Mouse (Mus musculus): ENCODE data around the gene Rab11fip5. TPM values are rescaled to one million over a fixed set of nuclear protein-coding genes. Genes with fewer than 3 reads are reported as not detected.
A peak's percentile ranks its signal among the peaks of the same experiment; 100 is the strongest.

Rab11fip5 gene
- polyA plus RNA-seq, 1 experiment from 2014 or later = 21.4 TPM

- H3K4me1 ChIP-seq = peaks cover 7% of the 10 kb centered on the region; the same call in 1 of the 2 replicates
- no peaks in the 10 kb centered on the region for H3K9me3 ChIP-seq (replicated peaks)
- peaks cover 13% of the 10 kb centered on the region; the same call in 1 of the 2 replicates for H3K36me3 ChIP-seq
- no peak overlapping the region for H3K4me3 ChIP-seq (replicated peaks)
- no peaks in the 10 kb centered on the region for H3K27me3 ChIP-seq
- no peak overlapping the region for H3K4me2 ChIP-seq (replicated peaks)
- 89% methylated on average over 11 of the region's 11 CpGs for WGBS
- H3K27ac ChIP-seq (replicated peaks) = no peak overlapping the region
- no peak overlapping the region for H3K9ac ChIP-seq
- no peak for ATAC-seq (ENCODE audit: insufficient number of reproducible peaks, low FRiP score, low TSS enrichment, low read depth)
Observed at GRCm38 (mm10) chr6:85348133-85348532, 26.3 kb downstream of the Rab11fip5 start.

- Histone ChIP-seq H3K9ac (no peak overlapping the region), H3K9me3 (replicated peaks) (no peaks in the 10 kb centered on the region), H3K27ac (replicated peaks) (no peak overlapping the region), H3K4me2 (replicated peaks) (no peak overlapping the region), H3K4me1 (peaks cover 7% of the 10 kb centered on the region; the same call in 1 of the 2 replicates), H3K27me3 (no peaks in the 10 kb centered on the region), H3K36me3 (peaks cover 21% of the 10 kb centered on the region; the same call in 1 of the 2 replicates), H3K4me3 (replicated peaks) (no peak overlapping the region)
- 37% methylated on average over 6 of the region's 6 CpGs for WGBS
- peak; percentile 73; the same call in 1 of the 2 replicates for ATAC-seq (ENCODE audit: insufficient number of reproducible peaks, low FRiP score, low TSS enrichment, low read depth)
Observed at GRCm38 (mm10) chr6:85346028-85346634, 28.3 kb downstream of the Rab11fip5 start.

- ATAC-seq (ENCODE audit: insufficient number of reproducible peaks, low FRiP score, low TSS enrichment, low read depth) = no peak
- H3K4me2 ChIP-seq (replicated peaks) = no peak overlapping the region
- peaks cover 25% of the 10 kb centered on the region; the same call in 1 of the 2 replicates for H3K36me3 ChIP-seq
- peaks cover 7% of the 10 kb centered on the region; the same call in 1 of the 2 replicates for H3K4me1 ChIP-seq
- no peak overlapping the region for H3K4me3 ChIP-seq (replicated peaks)
- H3K9ac ChIP-seq = no peak overlapping the region
- H3K9me3 ChIP-seq (replicated peaks) = no peaks in the 10 kb centered on the region
- no peaks in the 10 kb centered on the region for H3K27me3 ChIP-seq
- H3K27ac ChIP-seq (replicated peaks) = no peak overlapping the region
Observed at GRCm38 (mm10) chr6:85344929-85345328, 29.5 kb downstream of the Rab11fip5 start.

DNA sequence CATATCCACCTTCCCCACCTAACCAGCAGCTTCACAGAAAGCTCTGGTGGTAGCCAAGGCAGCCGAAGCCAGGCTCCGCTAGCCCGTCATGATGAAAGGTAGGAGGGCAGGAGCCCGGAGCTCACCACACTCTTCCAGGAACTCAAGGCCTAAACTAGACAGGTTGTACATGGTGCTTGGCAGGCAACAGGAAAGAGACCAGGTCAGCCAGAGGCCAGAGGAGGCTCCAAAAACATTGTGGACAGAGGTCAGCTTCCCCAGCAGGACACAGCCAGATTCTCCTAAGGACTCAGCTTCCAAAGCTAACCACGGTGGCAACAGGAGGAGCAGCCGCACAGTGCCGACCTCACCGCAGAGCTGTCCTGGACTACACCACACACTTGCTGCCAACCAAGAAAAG is 31.4 kb downstream of the Rab11fip5 start:
- ATAC-seq (ENCODE audit: insufficient number of reproducible peaks, low FRiP score, low TSS enrichment, low read depth) = no peak
- Histone ChIP-seq H3K9me3 (replicated peaks) (no peaks in the 10 kb centered on the region), H3K4me3 (replicated peaks) (no peak overlapping the region), H3K4me2 (replicated peaks) (no peak overlapping the region), H3K27me3 (no peaks in the 10 kb centered on the region), H3K4me1 (0 out of 2 replicates have a peak, but pooled peaks cover 3% of the 10 kb centered on the region), H3K27ac (replicated peaks) (no peak overlapping the region), H3K36me3 (peaks cover 20% of the 10 kb centered on the region; the same call in 1 of the 2 replicates), H3K9ac (no peak overlapping the region)
- WGBS = 88% methylated on average over 8 of the region's 8 CpGs

DNA sequence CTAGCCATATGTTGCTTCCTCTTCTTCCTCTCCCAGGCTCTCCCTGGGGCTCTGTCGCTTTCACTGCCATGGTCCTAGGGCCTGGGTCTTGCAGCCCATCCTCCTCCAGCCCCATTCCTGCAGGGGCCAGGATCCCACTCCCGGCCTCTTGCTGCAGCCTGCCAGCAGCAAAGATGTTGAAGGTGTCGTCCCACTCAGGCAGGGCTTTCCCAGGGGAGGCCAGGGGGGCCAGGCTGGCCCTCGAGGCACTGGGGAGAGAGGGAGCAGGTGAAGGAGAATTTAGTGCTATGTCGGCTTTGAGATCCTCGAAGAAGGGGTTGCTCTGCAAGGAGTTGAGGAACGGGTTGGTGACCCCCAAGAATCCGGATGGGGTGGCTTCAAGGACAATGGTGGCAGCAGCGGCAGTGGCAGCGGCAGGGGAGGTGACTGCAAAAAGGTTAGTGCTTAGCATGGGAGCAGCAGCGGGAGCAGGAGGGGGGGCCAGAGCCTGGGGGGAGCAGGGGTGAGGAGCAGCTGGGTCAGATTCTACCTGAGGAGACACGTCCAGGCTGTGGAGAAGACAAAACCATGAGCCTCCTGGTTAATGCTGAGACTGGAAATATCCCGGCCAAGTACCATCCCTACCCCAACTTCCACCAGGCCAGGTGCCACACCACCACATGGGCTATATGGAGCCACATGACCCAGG is 32.5 kb downstream of the Rab11fip5 start:
- ATAC-seq (ENCODE audit: insufficient number of reproducible peaks, low FRiP score, low TSS enrichment, low read depth) = no peak
- H3K4me3 ChIP-seq (replicated peaks) = no peak overlapping the region
- H3K27ac ChIP-seq (replicated peaks) = no peak overlapping the region
- H3K36me3 ChIP-seq = 0 out of 2 replicates have a peak, but pooled peaks cover 15% of the 10 kb centered on the region
- H3K9ac ChIP-seq = no peak overlapping the region
- no peaks in the 10 kb centered on the region for H3K9me3 ChIP-seq (replicated peaks)
- H3K4me2 ChIP-seq (replicated peaks) = no peak overlapping the region
- no peaks in the 10 kb centered on the region for H3K27me3 ChIP-seq
- 0 out of 2 replicates have a peak, but pooled peaks cover 3% of the 10 kb centered on the region for H3K4me1 ChIP-seq
- 68% methylated on average over 13 of the region's 13 CpGs for WGBS

DNA sequence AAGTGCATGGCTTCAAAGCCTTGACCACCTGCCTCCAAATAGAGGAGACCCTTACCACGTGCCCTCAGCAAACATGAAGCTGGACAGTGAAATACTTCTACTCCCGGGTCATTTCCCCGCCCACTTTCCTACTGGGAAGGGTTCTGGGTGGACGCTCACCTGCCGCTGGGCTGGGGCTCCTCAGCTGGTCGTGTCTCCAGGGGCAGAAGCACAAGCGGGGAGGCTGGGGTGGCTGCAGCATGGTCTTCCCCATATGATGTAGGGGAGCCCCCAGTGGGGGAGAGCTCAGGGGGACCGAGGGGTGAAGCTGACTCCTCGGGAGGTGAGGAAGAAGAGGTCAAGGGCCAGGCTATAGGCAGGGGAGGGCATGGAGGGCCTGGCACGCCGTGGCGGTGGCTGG is 34.2 kb downstream of the Rab11fip5 start:
- ATAC-seq (ENCODE audit: insufficient number of reproducible peaks, low FRiP score, low TSS enrichment, low read depth) = no peak

GRCm38 (mm10) chr6:85339273-85339901 is 35.0 kb downstream of the Rab11fip5 start:
- H3K9ac ChIP-seq = no peak overlapping the region
- no peak overlapping the region for H3K4me2 ChIP-seq (replicated peaks)
- 0 out of 2 replicates have a peak, but pooled peaks cover 15% of the 10 kb centered on the region for H3K36me3 ChIP-seq
- no peak for ATAC-seq (ENCODE audit: insufficient number of reproducible peaks, low FRiP score, low TSS enrichment, low read depth)
- WGBS = 68% methylated on average over 1 of the region's 1 CpGs
- no peaks in the 10 kb centered on the region for H3K4me1 ChIP-seq
- no peak overlapping the region for H3K27ac ChIP-seq (replicated peaks)
- no peaks in the 10 kb centered on the region for H3K27me3 ChIP-seq
- no peaks in the 10 kb centered on the region for H3K9me3 ChIP-seq (replicated peaks)
- no peak overlapping the region for H3K4me3 ChIP-seq (replicated peaks)

More for the DNA sequence above, 34.2 kb downstream of the Rab11fip5 start:
- Histone ChIP-seq H3K36me3 (0 out of 2 replicates have a peak, but pooled peaks cover 15% of the 10 kb centered on the region), H3K4me1 (no peaks in the 10 kb centered on the region), H3K4me3 (replicated peaks) (no peak overlapping the region), H3K9ac (no peak overlapping the region), H3K27ac (replicated peaks) (no peak overlapping the region), H3K9me3 (replicated peaks) (no peaks in the 10 kb centered on the region), H3K27me3 (no peaks in the 10 kb centered on the region), H3K4me2 (replicated peaks) (no peak overlapping the region)
- 72% methylated on average over 12 of the region's 12 CpGs for WGBS

GRCm38 (mm10) chr6:85336944-85337343 is 37.5 kb downstream of the Rab11fip5 start:
- Histone ChIP-seq H3K4me3 (replicated peaks) (no peak overlapping the region), H3K27ac (replicated peaks) (no peak overlapping the region), H3K9me3 (replicated peaks) (no peaks in the 10 kb centered on the region), H3K27me3 (no peaks in the 10 kb centered on the region), H3K36me3 (0 out of 2 replicates have a peak, but pooled peaks cover 14% of the 10 kb centered on the region), H3K4me1 (peaks cover 6% of the 10 kb centered on the region), H3K9ac (no peak overlapping the region), H3K4me2 (replicated peaks) (no peak overlapping the region)
- 77% methylated on average over 9 of the region's 9 CpGs for WGBS
- no peak for ATAC-seq (ENCODE audit: insufficient number of reproducible peaks, low FRiP score, low TSS enrichment, low read depth)

DNA sequence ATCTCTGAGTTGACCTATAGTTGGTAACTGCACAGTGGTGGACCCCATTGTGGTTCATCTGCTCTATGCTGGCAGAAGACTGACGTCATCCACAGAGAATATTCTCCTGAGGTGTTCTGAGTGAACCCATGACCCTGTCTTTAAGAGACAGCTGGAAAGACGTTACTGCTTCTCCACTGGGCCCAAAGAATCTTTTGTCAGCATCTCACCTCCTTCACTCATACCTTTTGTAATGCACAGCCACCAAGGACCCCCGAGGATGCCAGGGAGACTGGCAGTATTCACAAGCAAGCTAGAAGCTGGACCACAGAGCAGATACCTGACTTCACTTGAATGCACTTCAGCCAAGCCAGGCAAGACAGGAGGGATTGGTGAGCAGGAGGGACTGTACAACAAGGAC is 39.1 kb downstream of the Rab11fip5 start:
- H3K4me2 ChIP-seq (replicated peaks) = no peak overlapping the region
- peaks cover 14% of the 10 kb centered on the region for H3K4me1 ChIP-seq
- 59% methylated on average over 3 of the region's 3 CpGs for WGBS
- H3K9ac ChIP-seq = no peak overlapping the region
- no peaks in the 10 kb centered on the region for H3K27me3 ChIP-seq
- H3K9me3 ChIP-seq (replicated peaks) = no peaks in the 10 kb centered on the region
- no peak overlapping the region for H3K27ac ChIP-seq (replicated peaks)
- H3K4me3 ChIP-seq (replicated peaks) = no peak overlapping the region
- no peak for ATAC-seq (ENCODE audit: insufficient number of reproducible peaks, low FRiP score, low TSS enrichment, low read depth)
- 0 out of 2 replicates have a peak, but pooled peaks cover 3% of the 10 kb centered on the region for H3K36me3 ChIP-seq

DNA sequence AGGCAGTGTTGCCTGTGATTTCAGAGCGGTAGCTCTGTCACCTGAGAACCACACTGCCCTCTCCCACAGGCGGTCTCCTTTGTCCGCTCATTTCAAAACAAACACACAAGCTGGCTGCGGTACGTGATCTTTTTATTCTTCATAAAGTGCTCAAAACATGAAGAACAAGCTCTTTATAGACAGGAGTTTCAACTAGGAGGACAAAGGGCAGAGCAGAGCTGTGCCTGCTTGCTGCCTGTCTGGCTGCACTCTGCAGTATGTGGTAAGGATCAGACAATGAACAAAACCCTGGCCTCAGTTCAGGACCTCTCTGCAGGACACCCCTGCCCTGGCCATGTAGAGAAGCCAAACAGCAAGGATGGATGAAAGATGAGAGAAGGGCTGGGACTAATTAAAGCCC is 39.6 kb downstream of the Rab11fip5 start:
- H3K4me2 ChIP-seq (replicated peaks) = no peak overlapping the region
- H3K4me1 ChIP-seq = peaks cover 14% of the 10 kb centered on the region
- H3K36me3 ChIP-seq = 0 out of 2 replicates have a peak, but pooled peaks cover 3% of the 10 kb centered on the region
- no peak overlapping the region for H3K4me3 ChIP-seq (replicated peaks)
- no peak for ATAC-seq (ENCODE audit: insufficient number of reproducible peaks, low FRiP score, low TSS enrichment, low read depth)
- H3K9me3 ChIP-seq (replicated peaks) = no peaks in the 10 kb centered on the region
- H3K27me3 ChIP-seq = no peaks in the 10 kb centered on the region
- 60% methylated on average over 5 of the region's 5 CpGs for WGBS
- no peak overlapping the region for H3K9ac ChIP-seq
- H3K27ac ChIP-seq (replicated peaks) = no peak overlapping the region

GRCm38 (mm10) chr6:85334251-85334650 is 40.2 kb downstream of the Rab11fip5 start:
- Histone ChIP-seq H3K27ac (replicated peaks) (no peak overlapping the region), H3K9me3 (replicated peaks) (no peaks in the 10 kb centered on the region), H3K27me3 (no peaks in the 10 kb centered on the region), H3K36me3 (0 out of 2 replicates have a peak, but pooled peaks cover 3% of the 10 kb centered on the region), H3K4me2 (replicated peaks) (no peak overlapping the region), H3K4me3 (replicated peaks) (0 out of 2 replicates have a peak overlapping the region, but pooled peaks have one; percentile 89), H3K4me1 (peaks cover 14% of the 10 kb centered on the region), H3K9ac (no peak overlapping the region)
- no peak for ATAC-seq (ENCODE audit: insufficient number of reproducible peaks, low FRiP score, low TSS enrichment, low read depth)

Data from embryonic facial prominence, embryonic 15.5 days (tissue).